Mouse (Mus musculus) lung, adult 2 months (tissue): ENCODE measurements at regions not wholly inside any gene's neighbourhood (a gene's known extent, or its start where the extent isn't known, plus 50 kb on each side); places are given as distances from the start of the nearest gene placed in this dataset.

Source experiments
- DNase-seq: peaks from one replicate; pipeline ENCODE4 v3.0.0; 2022
- H3K4me1 ChIP-seq: fragments of 200-500 bp; 2 replicates; pipeline ENCODE4 v1.6.1; 2011; ENCODE audit warnings: low read length; ENCODE audit not compliant: control insufficient read depth, insufficient read depth
- H3K4me3 ChIP-seq: fragments of 200-500 bp; replicated peaks from 2 replicates; pipeline ENCODE3; 2011; ENCODE audit warnings: low read depth, mild to moderate bottlenecking, control low read depth, low read length; ENCODE audit errors: extremely low read depth
- CTCF ChIP-seq: fragments of 200-500 bp; IDR thresholded peaks from 2 replicates; pipeline ENCODE4 v1.5.1; 2011; ENCODE audit warnings: mild to moderate bottlenecking, low read length, control low read depth; ENCODE audit not compliant: insufficient read depth
- POLR2A ChIP-seq: fragments of 200-500 bp; IDR thresholded peaks from 2 replicates; pipeline ENCODE4 v1.6.1; 2011; ENCODE audit warnings: low read depth, mild to moderate bottlenecking, control low read depth, low read length, borderline replicate concordance; ENCODE audit errors: extremely low read depth
- WGBS: fragments of 180-500 bp; shearing (Covaris S2); methylation state at CpG from one replicate; pipeline ENCODE4 v1.1.7; 2018; 5-methylcytosine and 5-hydroxymethylcytosine counted together

- TF ChIP-seq CTCF (no peak), POLR2A (no peak)
- no peak for DNase-seq
- Histone ChIP-seq H3K4me1 (no peaks in the 10 kb centered on the region), H3K4me3 (no peak overlapping the region)
- WGBS: 89% methylated on average over 5 of the region's 5 CpGs
Measured at GRCm38 (mm10) chr10:126788277-126788676, 112.9 kb downstream of the Atp23 start.

GRCm38 (mm10) chr10:126783161-126783560 is 118.0 kb downstream of the Atp23 start:
- H3K4me3 ChIP-seq: no peak overlapping the region
- DNase-seq: no peak

GRCm38 (mm10) chr10:126776603-126777002 is 124.6 kb downstream of the Atp23 start:
- H3K4me3 ChIP-seq: no peak overlapping the region
- WGBS: 78% methylated on average over 3 of the region's 3 CpGs

More at GRCm38 (mm10) chr10:126783161-126783560, 118.0 kb downstream of the Atp23 start:
- TF ChIP-seq POLR2A (no peak), CTCF (no peak)
- H3K4me1 ChIP-seq: no peaks in the 10 kb centered on the region
- WGBS: 89% methylated on average over 8 of the region's 8 CpGs

GRCm38 (mm10) chr10:126775946-126776345 is 125.2 kb downstream of the Atp23 start:
- TF ChIP-seq POLR2A (no peak), CTCF (no peak)
- WGBS: 76% methylated on average over 13 of the region's 13 CpGs
- Histone ChIP-seq H3K4me3 (no peak overlapping the region), H3K4me1 (no peaks in the 10 kb centered on the region)
- DNase-seq: no peak

More at GRCm38 (mm10) chr10:126776603-126777002, 124.6 kb downstream of the Atp23 start:
- H3K4me1 ChIP-seq: no peaks in the 10 kb centered on the region
- TF ChIP-seq CTCF (no peak), POLR2A (no peak)
- DNase-seq: no peak

- Histone ChIP-seq H3K4me1 (no peaks in the 10 kb centered on the region), H3K4me3 (no peak overlapping the region)
- WGBS: 71% methylated on average over 6 of the region's 6 CpGs
- no peak for DNase-seq
- no peak for TF ChIP-seq POLR2A
- no peak for TF ChIP-seq CTCF
Measured at GRCm38 (mm10) chr10:126770446-126771020, 130.6 kb downstream of the Atp23 start.

- no peaks in the 10 kb centered on the region for H3K4me1 ChIP-seq
- no peak overlapping the region for H3K4me3 ChIP-seq
- WGBS: 77% methylated on average over 2 of the region's 2 CpGs
- TF ChIP-seq CTCF (no peak), POLR2A (no peak)
- DNase-seq: no peak
Measured at GRCm38 (mm10) chr10:126765648-126766047, 135.5 kb downstream of the Atp23 start.

GRCm38 (mm10) chr10:126764740-126765139 is 136.4 kb downstream of the Atp23 start:
- Histone ChIP-seq H3K4me1 (no peaks in the 10 kb centered on the region), H3K4me3 (no peak overlapping the region)
- 69% methylated on average over 8 of the region's 8 CpGs for WGBS
- TF ChIP-seq POLR2A (no peak), CTCF (no peak)
- DNase-seq: no peak

GRCm38 (mm10) chr10:126763976-126764375 is 137.2 kb downstream of the Atp23 start:
- Histone ChIP-seq H3K4me3 (no peak overlapping the region), H3K4me1 (no peaks in the 10 kb centered on the region)
- WGBS: 65% methylated on average over 5 of the region's 5 CpGs
- DNase-seq: no peak
- no peak for TF ChIP-seq CTCF
- no peak for TF ChIP-seq POLR2A

GRCm38 (mm10) chr10:126758682-126759081 is 142.5 kb downstream of the Atp23 start:
- H3K4me3 ChIP-seq: no peak overlapping the region
- WGBS: 85% methylated on average over 7 of the region's 7 CpGs
- TF ChIP-seq POLR2A: no peak
- TF ChIP-seq CTCF: no peak
- DNase-seq: no peak
- no peaks in the 10 kb centered on the region for H3K4me1 ChIP-seq

GRCm38 (mm10) chr10:126753201-126753600 is 148.0 kb downstream of the Atp23 start:
- H3K4me3 ChIP-seq: no peak overlapping the region
- 66% methylated on average over 6 of the region's 6 CpGs for WGBS
- DNase-seq: no peak
- no peaks in the 10 kb centered on the region for H3K4me1 ChIP-seq
- TF ChIP-seq CTCF: no peak
- TF ChIP-seq POLR2A: no peak

GRCm38 (mm10) chr10:126752699-126753098 is 148.5 kb downstream of the Atp23 start:
- 47% methylated on average over 11 of the region's 11 CpGs for WGBS
- no peak for DNase-seq
- H3K4me3 ChIP-seq: no peak overlapping the region
- TF ChIP-seq CTCF (no peak), POLR2A (no peak)
- H3K4me1 ChIP-seq: no peaks in the 10 kb centered on the region
